Mouse (Mus musculus) neural tube, embryonic 14.5 days (tissue): ENCODE measurements around the gene 4933415A04Rik. TPM values are rescaled to one million over a fixed set of nuclear protein-coding genes. Genes with fewer than 3 reads are reported as not detected.

Source experiments
- ATAC-seq: fragments of 200-750 bp; cut with Nextera tagmentation; 2 replicates; pipeline ENCODE4 v1.8.0; 2017; ENCODE audit warnings: low read depth, mild to moderate bottlenecking, moderate TSS enrichment, moderate library complexity
- H3K27ac ChIP-seq: fragments of 300-500 bp; sonication (generic); 2 replicates; pipeline ENCODE4 v1.5.1; 2014; ENCODE audit warnings: low read depth, mild to moderate bottlenecking, control low read depth, low read length, moderate library complexity, mixed read lengths
- H3K27me3 ChIP-seq: fragments of 300-500 bp; sonication (generic); 2 replicates; pipeline ENCODE4 v1.6.1; 2014; ENCODE audit warnings: low read length; ENCODE audit not compliant: control insufficient read depth, insufficient read depth
- H3K36me3 ChIP-seq: fragments of 300-500 bp; sonication (generic); 2 replicates; pipeline ENCODE4 v1.6.1; 2014; ENCODE audit warnings: low read length, mixed read lengths; ENCODE audit not compliant: control insufficient read depth, insufficient read depth
- H3K4me1 ChIP-seq: fragments of 300-500 bp; sonication (generic); 2 replicates; pipeline ENCODE4 v1.6.1; 2014; ENCODE audit warnings: low read length; ENCODE audit not compliant: control insufficient read depth, insufficient read depth
- H3K4me2 ChIP-seq: fragments of 300-500 bp; sonication (generic); 2 replicates; pipeline ENCODE4 v1.6.1; 2014; ENCODE audit warnings: mild to moderate bottlenecking, low read depth, low read length, control low read depth
- H3K4me3 ChIP-seq: fragments of 300-500 bp; sonication (generic); 2 replicates; pipeline ENCODE4 v1.5.1; 2014; ENCODE audit warnings: low read depth, low read length, control low read depth, mixed read lengths
- H3K9ac ChIP-seq: fragments of 300-500 bp; sonication (generic); replicated peaks from 2 replicates; pipeline ENCODE4 v1.6.1; 2014; ENCODE audit warnings: low read depth, mild to moderate bottlenecking, control low read depth, low read length, mixed read lengths
- H3K9me3 ChIP-seq: fragments of 300-500 bp; sonication (generic); 2 replicates; pipeline ENCODE4 v1.6.1; 2016; ENCODE audit warnings: low read length; ENCODE audit not compliant: control insufficient read depth
- WGBS: fragments of 180-500 bp; shearing (Covaris S2); extraction: QIAGEN DNeasy Blood & Tissue Kit; methylation state at CpG from one replicate; pipeline ENCODE4 v1.1.7; 2014; 5-methylcytosine and 5-hydroxymethylcytosine counted together
- polyA plus RNA-seq: library from polyadenylated mRNA; unstranded; fragments of >200 nt; fragmentation: Nextera tagmentation; extraction: Ambion mirVana; gene quantifications from 2 replicates; pipeline ENCODE4 v1.2.1, GENCODE M21; 2014

Gene 4933415A04Rik
- polyA plus RNA-seq, 1 experiment from 2014 or later, result 3.8 TPM

- no peaks in the 10 kb centered on the region for H3K36me3 ChIP-seq
- WGBS, result 74% methylated on average over 12 of the region's 12 CpGs
- H3K4me1 ChIP-seq, result peaks cover 7% of the 10 kb centered on the region
- no peak overlapping the region for H3K4me3 ChIP-seq
- no peak for ATAC-seq
- H3K27me3 ChIP-seq, result no peaks in the 10 kb centered on the region
- no peak overlapping the region for H3K9ac ChIP-seq
- H3K4me2 ChIP-seq, result no peak overlapping the region
- no peaks in the 10 kb centered on the region for H3K9me3 ChIP-seq
- H3K27ac ChIP-seq, result no peak overlapping the region
Measured at GRCm38 (mm10) chr11:43548657-43549435, 38.0 kb upstream of the 4933415A04Rik start.

GRCm38 (mm10) chr11:43549701-43550100 lies 37.1 kb upstream of the 4933415A04Rik start:
- H3K27me3 ChIP-seq, result no peaks in the 10 kb centered on the region
- H3K36me3 ChIP-seq, result no peaks in the 10 kb centered on the region
- 61% methylated on average over 11 of the region's 11 CpGs for WGBS
- H3K4me2 ChIP-seq, result no peak overlapping the region
- ATAC-seq, result peak; percentile 16; the same call in 1 of the 2 replicates
- H3K9ac ChIP-seq, result no peak overlapping the region
- no peak overlapping the region for H3K27ac ChIP-seq
- H3K4me1 ChIP-seq, result peaks cover 7% of the 10 kb centered on the region
- H3K9me3 ChIP-seq, result no peaks in the 10 kb centered on the region
- no peak overlapping the region for H3K4me3 ChIP-seq

- ATAC-seq, result no peak
- Histone ChIP-seq H3K4me2 (no peak overlapping the region), H3K27me3 (no peaks in the 10 kb centered on the region), H3K4me1 (peaks cover 7% of the 10 kb centered on the region), H3K36me3 (no peaks in the 10 kb centered on the region), H3K9me3 (no peaks in the 10 kb centered on the region), H3K4me3 (no peak overlapping the region), H3K27ac (no peak overlapping the region), H3K9ac (no peak overlapping the region)
- 92% methylated on average over 3 of the region's 3 CpGs for WGBS
Measured at GRCm38 (mm10) chr11:43551756-43552155, 35.1 kb upstream of the 4933415A04Rik start.

- H3K9me3 ChIP-seq, result no peaks in the 10 kb centered on the region
- no peak overlapping the region for H3K4me3 ChIP-seq
- peaks cover under 1% of the 10 kb centered on the region; the same call in 1 of the 2 replicates for H3K36me3 ChIP-seq
- WGBS, result 82% methylated on average over 6 of the region's 6 CpGs
- H3K27ac ChIP-seq, result no peak overlapping the region
- H3K4me2 ChIP-seq, result no peak overlapping the region
- no peak for ATAC-seq
- H3K4me1 ChIP-seq, result peaks cover 7% of the 10 kb centered on the region
- no peak overlapping the region for H3K9ac ChIP-seq
- H3K27me3 ChIP-seq, result no peaks in the 10 kb centered on the region
Measured at GRCm38 (mm10) chr11:43552675-43553074, 34.2 kb upstream of the 4933415A04Rik start.

- Histone ChIP-seq H3K9me3 (no peaks in the 10 kb centered on the region), H3K4me2 (no peak overlapping the region), H3K27ac (no peak overlapping the region), H3K27me3 (no peaks in the 10 kb centered on the region), H3K9ac (no peak overlapping the region), H3K4me1 (no peaks in the 10 kb centered on the region), H3K36me3 (peaks cover 9% of the 10 kb centered on the region; the same call in 1 of the 2 replicates), H3K4me3 (no peak overlapping the region)
- ATAC-seq, result no peak
- 92% methylated on average over 11 of the region's 11 CpGs for whole genome bisulfite sequencing
Measured at GRCm38 (mm10) chr11:43556538-43556937, 30.3 kb upstream of the 4933415A04Rik start.

- Histone ChIP-seq H3K36me3 (peaks cover 9% of the 10 kb centered on the region; the same call in 1 of the 2 replicates), H3K27ac (peak overlapping the region; percentile 39; the same call in 1 of the 2 replicates), H3K27me3 (no peaks in the 10 kb centered on the region), H3K4me2 (no peak overlapping the region), H3K9ac (no peak overlapping the region), H3K9me3 (no peaks in the 10 kb centered on the region), H3K4me1 (no peaks in the 10 kb centered on the region), H3K4me3 (no peak overlapping the region)
- 18% methylated on average over 5 of the region's 6 CpGs for WGBS
- peak; percentile 15; the same call in 1 of the 2 replicates for ATAC-seq
Measured at GRCm38 (mm10) chr11:43559515-43560292, 27.1 kb upstream of the 4933415A04Rik start.

- Histone ChIP-seq H3K36me3 (0 out of 2 replicates have a peak, but pooled peaks cover 1% of the 10 kb centered on the region), H3K9ac (no peak overlapping the region), H3K9me3 (no peaks in the 10 kb centered on the region), H3K4me2 (no peak overlapping the region), H3K27ac (no peak overlapping the region), H3K4me3 (no peak overlapping the region), H3K27me3 (no peaks in the 10 kb centered on the region), H3K4me1 (peaks cover 5% of the 10 kb centered on the region; the same call in 1 of the 2 replicates)
- 67% methylated on average over 10 of the region's 10 CpGs for WGBS
- ATAC-seq, result peak; percentile 25; the same call in 1 of the 2 replicates
Measured at GRCm38 (mm10) chr11:43563654-43564244, 23.1 kb upstream of the 4933415A04Rik start.

GRCm38 (mm10) chr11:43565414-43565813 lies 21.4 kb upstream of the 4933415A04Rik start:
- H3K27ac ChIP-seq, result peak overlapping the region; percentile 28; the same call in 1 of the 2 replicates

More at GRCm38 (mm10) chr11:43565414-43565813, 21.4 kb upstream of the 4933415A04Rik start:
- Histone ChIP-seq H3K9ac (no peak overlapping the region), H3K4me1 (peaks cover 7% of the 10 kb centered on the region), H3K4me2 (no peak overlapping the region), H3K36me3 (no peaks in the 10 kb centered on the region), H3K4me3 (no peak overlapping the region), H3K27me3 (no peaks in the 10 kb centered on the region), H3K9me3 (no peaks in the 10 kb centered on the region)
- 28% methylated on average over 2 of the region's 2 CpGs for WGBS
- ATAC-seq, result peak; percentile 22; the same call in 1 of the 2 replicates
